Mouse (Mus musculus) thymus, adult 2 months (tissue): ENCODE measurements around the gene Zfpm1.

ENCODE experiments used
- CTCF ChIP-seq: fragments of 200-500 bp; IDR thresholded peaks from 2 replicates; pipeline ENCODE4 v1.5.1; 2012; ENCODE audit warnings: mild to moderate bottlenecking, control low read depth, low read length, moderate library complexity, borderline replicate concordance; ENCODE audit not compliant: control insufficient read depth, poor library complexity, insufficient read depth; ENCODE audit errors: extremely low read depth
- POLR2A ChIP-seq: fragments of 200-500 bp; IDR thresholded peaks from 2 replicates; pipeline ENCODE4 v1.6.1; 2012; ENCODE audit warnings: mild to moderate bottlenecking, low read length, control low read depth, moderate library complexity; ENCODE audit not compliant: control insufficient read depth, poor library complexity, insufficient read depth; ENCODE audit errors: extremely low read depth

DNA sequence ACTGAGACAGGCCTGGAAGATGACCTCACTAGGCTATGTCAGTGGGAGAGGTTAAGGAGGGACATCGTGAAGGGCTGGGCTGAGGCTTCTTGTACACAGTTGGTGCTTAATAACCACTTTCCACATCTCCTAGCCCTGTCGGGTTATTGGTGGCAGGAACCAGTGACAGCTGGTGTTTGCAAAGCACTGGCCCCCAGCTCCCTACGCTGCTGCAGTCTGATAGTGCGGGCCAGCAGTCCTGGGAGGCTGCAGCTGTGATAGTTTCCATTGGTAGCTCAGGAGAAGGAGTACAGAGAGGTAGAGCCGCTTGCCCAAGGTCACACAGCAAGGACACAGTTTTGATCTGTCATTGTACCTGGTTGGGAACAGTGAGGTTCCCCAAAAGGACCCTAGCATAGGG lies 19.9 kb downstream of the Zfpm1 start:
- TF ChIP-seq CTCF = no peak
- TF ChIP-seq POLR2A = no peak
